Mouse (Mus musculus) adrenal gland, adult 2 months (tissue): ENCODE measurements around the gene Fitm2. TPM values are rescaled to one million over a fixed set of nuclear protein-coding genes. Genes with fewer than 3 reads are reported as not detected.
"Not testable (repeated sequence)": the region's sequence is repeated elsewhere in the genome, so short reads cannot be mapped to it uniquely, and the experiment has no call there.

ENCODE experiments used
- DNase-seq: peaks from one replicate; pipeline ENCODE4 v3.0.0; 2021
- polyA plus RNA-seq: library from polyadenylated mRNA; depleted of rRNA; stranded (reverse); fragments of >200 nt; gene quantifications from 2 replicates; pipeline ENCODE4 v1.2.3, GENCODE M21; 2012
- total RNA-seq, 2 experiments: library from RNA; stranded (reverse); gene quantifications; 2 replicates each; pipeline ENCODE4 v1.2.3; 2021

Fitm2 gene
- total and polyA plus RNA-seq, 3 experiments = 58.7 to 102 (median 88.8) TPM

DNA sequence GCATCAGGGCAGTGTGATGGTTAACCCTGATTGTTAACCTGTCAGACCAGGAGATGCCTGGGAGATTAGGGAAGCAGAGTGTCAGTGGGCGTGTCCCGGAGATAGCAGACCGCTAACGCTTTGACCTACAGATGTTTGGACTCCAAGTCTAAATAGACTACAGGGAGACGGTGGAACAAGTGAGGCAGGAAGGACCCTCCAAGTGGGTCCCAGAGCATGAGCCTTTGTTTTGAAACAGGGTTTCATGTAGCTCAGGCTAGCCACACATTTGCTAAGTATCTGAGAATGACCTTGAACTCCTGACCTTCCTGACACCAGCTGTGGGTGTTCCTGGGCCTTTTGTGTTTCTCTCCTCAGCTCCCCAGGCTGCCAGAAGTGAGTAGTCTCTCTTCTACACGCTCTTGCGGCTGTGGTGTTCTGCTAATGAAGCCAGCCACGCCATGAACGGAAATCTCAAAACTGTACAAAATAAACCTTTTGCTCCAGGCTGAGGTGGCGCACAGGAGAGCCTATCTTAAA is 9.1 kb downstream of the Fitm2 start:
- no peak for DNase-seq

DNA sequence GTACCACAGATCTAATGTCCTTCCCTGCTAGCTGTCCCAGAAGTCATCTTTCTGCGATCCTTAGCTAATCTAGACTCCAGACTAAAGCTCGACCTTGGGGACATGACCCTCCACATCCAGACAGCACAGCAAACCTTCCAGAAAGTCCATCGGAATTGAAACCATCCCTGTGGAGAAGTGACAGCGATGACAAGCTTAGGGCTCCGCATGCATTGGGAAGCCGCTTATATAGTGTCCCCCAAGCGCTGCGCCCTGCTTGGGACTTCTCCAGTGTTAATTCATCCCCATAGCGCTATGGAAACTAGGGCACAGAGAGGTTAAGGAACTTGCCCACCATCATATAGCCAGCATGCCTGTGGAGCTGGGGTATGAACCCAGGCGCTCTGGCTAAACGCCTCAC is 9.6 kb downstream of the Fitm2 start:
- DNase-seq = no peak

DNA sequence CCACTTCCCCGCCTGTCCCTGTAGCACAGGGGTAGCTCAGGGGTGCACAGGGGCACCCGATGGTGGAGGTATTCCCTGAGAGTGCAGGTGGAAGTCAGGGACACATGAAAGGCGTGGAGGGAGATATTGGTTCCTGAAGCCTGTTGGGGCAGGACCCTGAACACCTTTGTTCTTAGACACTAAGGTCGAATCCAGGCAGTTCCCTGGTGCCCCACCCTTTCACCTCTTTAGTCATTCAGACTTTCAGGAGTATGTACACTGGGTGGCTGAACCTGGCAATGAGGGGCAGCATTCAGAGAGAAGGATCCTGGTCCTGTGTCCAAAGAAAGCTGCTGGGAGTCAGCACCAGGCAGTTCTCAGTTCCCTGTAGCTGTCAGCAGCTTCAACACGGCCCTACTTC is 10.0 kb downstream of the Fitm2 start:
- DNase-seq = no peak

DNA sequence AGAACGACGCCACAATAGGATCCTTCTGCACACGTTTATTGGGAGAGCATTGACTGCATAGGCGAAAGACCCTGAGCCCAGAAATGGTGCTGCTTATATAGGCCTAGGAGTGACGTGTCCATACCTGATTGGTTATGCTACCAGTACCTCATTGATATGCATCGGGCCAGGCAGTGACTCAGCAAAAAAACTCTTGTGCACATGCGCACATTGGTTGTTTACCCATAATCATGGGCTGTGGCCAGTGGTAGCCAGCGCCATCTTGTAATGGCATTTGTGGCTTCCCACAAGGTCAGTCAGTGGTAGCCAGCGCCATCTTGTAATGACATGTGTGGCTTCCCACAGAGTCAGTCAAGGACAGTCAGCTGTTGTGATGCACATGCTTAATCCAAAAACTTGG is 11.1 kb downstream of the Fitm2 start:
- not testable (repeated sequence) for DNase-seq

DNA sequence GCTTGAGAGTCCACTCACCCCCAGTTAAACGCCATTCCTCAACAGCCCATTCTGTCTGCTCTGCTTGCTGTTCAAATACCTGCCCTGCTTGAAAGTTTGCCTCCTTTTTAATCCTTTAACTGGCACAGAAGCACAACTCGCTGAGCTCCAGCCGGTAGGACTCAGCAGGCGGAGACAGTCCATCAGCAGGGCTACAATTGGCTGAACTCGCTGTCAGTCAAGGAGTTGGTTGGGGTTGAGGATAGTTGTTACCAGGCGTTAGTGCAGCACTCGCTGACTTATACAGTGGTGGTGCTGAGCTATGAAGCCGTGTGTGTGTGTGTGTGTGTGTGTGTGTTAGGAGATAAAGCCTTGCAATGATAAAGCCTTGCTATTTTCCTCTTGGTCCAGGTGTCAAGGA is 11.8 kb downstream of the Fitm2 start:
- DNase-seq = no peak

DNA sequence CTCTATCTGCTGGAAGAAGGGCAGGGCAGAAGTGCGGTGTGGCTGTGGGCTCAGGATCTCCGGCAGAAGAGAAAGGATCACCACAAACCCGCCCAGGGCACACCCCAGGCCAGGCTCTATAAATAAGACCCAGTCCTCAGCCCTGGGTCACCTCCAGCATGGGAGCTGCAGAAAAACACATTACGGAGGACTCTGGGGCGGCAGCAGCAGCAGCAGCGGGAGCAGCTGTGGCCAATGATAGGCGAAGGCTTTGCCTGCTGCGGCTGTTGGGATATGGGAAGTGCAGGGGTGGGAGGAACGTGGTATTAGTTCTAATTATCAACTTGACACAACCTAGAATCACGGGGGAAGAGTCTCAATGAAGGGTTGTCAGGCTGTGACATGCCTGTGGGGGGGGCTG is 13.0 kb downstream of the Fitm2 start:
- no peak for DNase-seq

DNA sequence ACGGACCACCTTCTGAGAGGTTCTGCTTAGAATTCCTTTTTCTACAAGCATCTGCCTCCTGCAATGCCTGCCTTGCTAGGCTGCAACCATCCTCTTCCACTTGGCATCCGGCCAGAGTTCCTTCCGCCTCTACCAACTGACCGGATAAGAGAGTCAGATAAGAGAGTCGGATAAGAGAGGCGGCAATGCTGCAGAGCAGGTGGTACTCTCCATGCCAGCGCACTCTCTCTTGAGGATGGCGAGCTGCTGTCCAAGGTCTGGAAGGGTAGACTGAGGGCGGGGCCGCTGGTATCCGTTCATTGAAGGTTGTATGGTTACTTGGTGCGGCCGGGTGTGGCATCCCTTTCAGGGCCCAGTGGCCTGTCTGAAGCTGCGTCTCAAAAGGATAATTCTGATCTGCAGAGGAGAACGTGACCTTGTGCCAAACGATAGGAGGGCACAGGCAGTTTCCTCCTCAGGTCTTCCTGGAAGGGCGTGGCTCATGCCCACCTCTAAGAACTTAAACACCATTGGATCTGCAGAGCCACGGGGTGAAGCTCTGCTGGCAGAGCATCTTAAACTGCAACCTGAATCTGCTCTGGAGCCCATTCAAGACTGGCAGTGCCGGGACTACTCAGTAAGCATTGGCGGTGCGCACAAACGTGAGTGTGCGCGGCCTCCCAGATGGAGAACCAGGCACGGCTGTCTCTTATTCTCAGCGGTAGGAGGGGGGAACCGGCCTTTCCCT is 13.7 kb downstream of the Fitm2 start:
- no peak for DNase-seq

DNA sequence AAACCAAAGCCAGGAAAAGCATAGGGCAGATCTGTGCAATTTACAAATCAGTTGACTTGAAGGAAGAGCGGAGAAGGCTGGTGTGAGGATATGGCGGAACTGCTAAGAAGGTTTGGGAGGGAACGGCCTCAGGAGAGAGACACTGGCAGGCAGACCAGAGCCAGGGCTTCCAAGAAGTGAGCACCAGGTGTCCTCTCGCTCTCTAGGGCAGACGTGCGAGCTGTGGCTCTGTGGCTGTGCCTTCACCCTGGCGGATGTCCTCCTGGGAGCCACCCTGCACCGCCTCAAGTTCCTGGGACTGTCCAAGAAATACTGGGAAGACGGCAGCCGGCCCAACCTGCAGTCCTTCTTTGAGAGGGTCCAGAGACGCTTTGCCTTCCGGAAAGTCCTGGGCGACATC is 19.1 kb downstream of the Fitm2 start:
- DNase-seq = no peak

DNA sequence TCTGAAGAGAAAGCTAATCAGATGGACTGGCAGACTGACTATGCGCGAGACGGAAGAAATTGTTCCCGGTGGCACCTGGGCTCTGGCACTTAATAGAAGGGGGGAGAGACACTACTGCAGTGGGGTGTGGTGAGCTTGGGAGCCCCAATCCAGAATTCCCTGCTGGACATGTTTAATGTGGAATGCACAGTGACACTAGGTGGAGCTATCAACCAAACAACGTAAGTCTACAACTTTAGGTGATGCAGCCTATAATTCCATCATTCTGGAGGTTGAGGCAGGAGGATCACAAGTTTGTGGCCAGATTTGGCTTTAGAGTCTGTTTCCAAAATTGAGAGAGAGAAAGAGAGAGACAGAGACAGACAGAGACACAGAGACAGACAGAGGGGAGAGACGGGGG is 19.7 kb downstream of the Fitm2 start:
- DNase-seq = no peak

DNA sequence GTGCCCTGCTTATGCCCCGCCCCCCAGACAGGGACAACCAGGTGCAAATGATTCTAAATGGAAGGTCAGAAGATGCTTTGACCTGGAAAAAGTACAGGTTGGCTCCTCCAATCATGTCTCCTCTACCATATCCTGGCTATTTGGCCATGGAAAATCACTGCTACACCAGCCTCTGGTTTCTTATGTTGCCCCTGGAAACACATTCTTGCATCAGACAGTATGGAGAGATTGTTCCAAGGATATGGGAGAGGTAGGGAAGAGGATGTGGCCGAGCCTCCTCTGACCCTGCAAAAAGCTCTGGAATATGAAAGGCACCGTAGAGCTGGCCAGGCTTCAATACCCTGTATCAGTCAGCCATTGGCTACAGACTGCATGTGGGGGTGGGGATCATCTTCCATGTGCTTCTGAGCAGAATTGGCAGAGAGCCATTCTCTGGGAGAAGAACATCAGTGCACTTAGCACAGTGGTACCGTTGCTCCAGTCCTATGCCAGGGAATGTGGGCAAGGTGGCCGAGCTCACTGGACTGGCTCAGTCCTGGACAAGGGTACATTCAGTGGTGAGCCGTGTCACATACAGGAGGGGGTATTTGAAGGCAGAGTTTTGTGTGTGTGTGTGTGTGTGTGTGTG is 21.6 kb downstream of the Fitm2 start:
- DNase-seq = no peak

DNA sequence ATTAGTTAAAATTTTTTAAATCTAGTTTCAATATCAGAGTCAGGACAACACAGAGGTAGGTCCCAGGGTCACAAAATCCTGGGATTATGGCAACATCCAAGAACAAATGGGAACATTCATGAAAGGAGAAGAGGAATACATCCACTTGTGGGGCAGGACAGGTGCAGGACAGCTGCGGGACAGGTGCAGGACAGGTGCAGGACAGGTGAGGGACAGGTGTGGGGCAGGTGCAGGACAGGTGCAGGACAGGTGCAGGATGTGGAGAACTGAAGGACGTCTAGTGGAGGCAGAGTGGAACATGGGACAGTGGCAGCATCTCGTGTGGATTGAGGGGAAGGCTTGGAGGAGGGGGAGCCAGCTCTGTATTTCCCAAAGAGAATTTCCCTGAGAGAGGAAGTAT is 23.2 kb downstream of the Fitm2 start:
- no peak for DNase-seq

DNA sequence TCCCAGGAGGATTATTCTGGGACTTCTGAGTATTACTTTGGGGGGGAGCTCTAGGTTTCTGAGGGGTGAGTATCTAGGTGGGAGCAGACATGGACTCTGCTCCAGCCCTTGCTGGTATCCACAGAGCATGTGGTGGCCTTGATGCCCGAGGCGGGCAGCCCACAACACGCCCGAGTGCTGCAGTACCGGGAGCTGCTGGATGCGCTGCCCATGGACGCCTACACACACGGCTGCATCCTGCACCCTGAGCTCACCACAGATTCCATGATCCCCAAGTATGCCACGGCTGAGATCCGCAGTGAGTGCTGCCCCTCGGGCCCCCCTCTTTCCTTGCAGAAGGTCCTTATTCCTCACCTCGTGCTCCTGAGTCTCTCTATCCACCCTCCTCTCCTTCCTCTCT is 25.1 kb downstream of the Fitm2 start:
- no peak for DNase-seq

DNA sequence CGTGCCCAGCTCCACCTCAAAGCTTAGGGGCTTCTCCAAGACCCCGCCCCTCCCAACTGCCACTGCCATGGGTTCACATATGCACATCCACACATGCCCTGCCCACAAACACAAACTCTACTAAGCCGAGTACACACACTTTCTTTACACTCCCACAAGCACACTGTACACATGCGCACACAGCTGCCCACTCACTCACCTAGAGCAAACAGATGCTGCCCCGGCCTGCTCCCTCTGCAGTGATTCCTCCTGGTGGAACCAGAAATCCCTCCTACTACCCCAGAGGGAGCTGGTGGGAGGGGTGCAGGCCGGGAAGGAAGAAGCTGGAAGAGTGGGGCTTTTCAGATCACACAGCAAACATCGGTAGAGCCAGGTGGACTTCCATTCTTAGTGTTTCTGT is 28.4 kb downstream of the Fitm2 start:
- no peak for DNase-seq

DNA sequence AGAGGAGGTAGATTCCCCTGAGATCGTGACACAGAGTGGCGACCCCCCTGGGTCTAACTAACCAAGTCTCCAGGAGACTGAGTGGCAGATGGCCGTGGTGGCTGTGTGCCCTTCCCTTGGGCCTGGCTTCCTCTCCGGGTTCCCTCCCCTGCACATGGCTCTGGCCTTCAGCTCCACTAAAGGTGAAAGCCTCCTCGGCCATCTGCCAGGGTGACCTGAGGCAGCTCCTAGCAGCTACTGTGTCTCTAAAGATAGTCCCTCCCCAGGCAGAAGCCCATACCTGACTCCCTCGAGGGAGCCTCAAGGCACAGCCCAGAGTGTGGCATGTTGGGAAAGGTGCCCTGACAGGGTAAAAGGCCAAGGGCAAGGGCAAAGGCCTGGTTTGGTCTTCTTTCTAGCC is 28.9 kb downstream of the Fitm2 start:
- peak; percentile 37 for DNase-seq

DNA sequence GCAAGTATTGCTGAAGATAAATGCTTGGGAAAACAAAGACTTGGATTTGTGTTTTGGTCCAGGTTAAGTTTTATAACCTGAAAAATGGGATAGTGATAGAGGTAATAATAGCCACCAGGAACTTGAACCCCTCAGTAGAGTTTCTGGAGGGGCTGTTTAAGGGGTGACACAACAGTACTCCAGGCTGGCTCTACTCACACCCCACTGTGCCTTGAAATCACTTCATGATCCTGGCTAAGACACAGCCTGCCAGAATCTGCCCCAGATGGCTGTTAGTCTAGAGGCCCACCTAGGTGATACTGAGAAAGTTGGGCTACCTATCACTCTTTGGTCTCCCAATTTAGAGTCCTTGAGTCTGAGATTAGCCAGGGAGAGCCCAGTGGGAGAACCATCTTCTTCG is 32.9 kb downstream of the Fitm2 start:
- no peak for DNase-seq

DNA sequence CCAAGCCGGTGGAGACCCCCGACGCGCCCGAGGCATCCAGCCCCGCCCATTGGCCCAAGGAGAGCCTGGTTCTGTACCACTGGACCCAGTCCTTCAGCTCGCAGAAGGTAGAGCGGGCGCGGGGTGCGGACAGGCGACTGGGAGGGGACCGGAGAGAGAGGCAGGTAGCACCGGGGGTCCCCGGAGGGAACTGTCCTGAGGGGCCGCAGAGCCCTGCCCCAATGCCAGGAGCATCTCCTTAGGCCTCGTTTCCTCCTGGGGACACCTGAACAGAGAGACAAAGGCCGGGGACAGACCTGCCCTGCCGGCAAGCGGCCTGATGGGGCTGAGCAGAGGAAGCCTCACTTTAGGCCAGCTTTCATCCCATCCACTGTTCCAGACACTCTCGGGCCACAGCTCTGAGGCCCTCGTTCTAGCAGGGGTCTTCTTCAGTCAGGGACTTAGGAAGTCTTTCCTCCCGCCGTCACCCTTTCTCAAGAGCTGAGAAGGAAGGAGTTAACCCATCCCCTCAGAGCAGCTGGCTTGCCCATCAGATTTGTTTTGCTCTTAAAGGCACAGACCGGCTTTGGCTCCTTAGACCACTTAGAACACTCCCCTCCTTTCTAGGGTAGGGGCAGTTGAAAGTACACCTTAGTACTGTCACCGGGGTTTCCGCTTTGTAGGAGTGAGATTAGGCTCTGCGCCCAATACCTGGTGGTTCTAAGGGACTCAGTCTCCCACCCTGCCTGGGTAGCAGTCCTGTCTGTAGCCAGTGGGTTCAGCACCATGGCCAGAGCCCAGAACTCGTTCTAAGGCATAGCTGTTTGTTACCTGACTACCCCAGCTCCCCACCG is 33.6 kb downstream of the Fitm2 start:
- peak; percentile 45 for DNase-seq

DNA sequence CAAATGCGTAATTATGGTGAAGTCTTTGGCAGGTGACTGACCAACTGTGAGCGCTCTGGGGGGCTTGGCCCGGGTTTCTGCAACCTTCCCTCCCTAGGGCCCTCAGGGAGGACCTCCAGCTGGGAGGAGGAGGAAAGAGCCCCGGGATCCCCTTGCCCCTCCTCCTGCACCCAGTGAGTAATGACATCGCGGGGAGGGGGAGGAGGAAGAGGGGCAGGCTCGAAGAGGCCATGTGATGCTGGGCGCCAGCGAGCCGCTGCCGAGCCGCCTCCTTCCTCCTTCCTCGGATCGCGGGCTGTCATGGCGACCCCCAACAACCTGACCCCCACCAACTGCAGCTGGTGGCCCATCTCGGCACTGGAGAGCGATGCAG is 34.2 kb downstream of the Fitm2 start, which contains the start of gene Gdap1l1:
Gene Gdap1l1 (plus strand): TSS at position 231 of the 373 bp plus-strand sequence.
- DNase-seq = peak; percentile 61

DNA sequence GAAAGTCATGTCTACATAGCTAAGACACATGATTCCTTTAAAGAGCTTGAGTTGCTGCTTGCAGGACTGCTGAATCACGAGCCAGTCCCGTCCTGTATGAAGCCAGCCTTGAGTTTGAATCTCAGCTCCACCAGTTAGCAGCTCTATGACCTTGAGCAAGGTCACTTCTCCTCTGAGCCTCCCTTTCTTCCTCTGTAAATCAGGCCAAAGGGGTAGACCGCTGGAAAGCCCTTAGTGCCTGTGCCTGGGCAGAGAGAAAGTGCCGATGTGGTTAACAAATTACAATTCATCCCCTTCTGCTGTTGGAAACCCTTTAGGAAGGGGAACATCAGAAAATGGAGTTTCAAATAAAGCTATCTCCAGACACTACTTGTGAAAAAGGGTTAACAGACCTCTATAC is 34.6 kb downstream of the Fitm2 start:
- no peak for DNase-seq

DNA sequence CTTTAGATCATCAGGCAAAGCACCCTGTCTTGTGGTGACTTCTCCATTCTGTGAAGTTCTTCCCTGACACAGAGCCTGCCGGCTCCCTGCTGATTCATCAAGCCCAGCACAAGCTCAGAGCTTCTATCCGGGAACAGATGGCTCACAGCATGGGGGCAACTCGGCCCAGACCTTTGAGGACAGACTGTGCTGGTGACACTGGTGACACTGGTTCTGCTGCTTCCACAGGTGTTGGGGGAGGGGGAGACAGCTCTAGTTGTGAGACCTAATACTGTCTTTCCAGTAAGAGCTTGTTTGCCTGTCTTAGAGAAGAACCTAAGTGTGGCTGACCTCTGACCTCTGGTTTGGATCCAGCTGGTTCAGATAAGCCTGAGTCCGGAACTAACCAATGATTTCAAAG is 38.5 kb downstream of the Fitm2 start:
- DNase-seq = no peak

DNA sequence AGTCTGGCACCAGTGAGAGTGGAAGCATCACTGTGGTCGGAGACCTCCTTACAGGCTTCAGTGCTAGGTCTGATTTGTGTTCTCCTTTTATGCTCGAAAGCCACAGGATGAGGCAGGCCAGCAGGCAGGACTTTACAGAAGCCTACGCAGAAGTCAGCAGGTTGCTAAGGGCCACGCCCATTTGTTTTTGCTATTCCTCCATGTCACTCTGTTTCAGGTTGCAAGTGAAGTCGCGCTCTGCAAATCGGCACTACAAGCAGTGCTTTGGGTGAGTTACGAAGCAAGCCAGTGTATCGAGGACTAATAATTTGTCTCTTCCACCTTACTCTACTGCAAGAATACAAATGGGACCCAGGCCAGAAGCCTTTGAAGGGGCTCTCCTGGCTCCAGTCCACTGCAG is 41.1 kb downstream of the Fitm2 start:
- no peak for DNase-seq

DNA sequence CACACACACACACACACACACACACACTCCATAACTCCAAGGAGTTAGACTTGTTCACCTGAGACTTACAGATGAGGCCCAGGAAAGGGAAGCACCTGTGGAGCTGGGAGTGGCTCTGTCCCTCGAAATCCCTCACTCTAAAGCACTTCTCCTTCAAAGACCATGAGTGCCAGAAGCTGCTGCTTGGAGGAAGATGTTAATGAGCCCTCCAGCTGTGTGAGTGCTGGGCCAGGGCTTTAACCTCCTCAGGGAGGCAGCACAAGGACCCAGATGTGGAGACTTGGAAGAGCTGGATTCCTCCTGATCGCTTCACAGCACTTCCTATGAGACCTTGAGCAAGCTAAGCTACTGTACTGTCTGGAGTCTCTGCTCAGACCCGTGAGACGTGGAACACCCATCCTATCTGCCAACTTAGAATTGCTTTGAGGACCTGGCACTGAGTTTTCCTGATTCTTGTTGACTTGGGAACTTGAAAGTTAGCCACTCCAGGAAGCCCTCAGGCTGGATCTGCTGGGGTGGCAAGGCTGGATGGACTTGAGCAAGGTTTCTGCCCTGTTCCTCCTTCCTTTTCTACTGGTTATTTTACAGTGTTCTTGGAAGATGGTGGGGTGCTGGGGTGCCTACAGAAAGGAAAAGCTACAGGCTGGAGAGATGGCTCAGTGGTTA is 44.0 kb downstream of the Fitm2 start:
- no peak for DNase-seq

DNA sequence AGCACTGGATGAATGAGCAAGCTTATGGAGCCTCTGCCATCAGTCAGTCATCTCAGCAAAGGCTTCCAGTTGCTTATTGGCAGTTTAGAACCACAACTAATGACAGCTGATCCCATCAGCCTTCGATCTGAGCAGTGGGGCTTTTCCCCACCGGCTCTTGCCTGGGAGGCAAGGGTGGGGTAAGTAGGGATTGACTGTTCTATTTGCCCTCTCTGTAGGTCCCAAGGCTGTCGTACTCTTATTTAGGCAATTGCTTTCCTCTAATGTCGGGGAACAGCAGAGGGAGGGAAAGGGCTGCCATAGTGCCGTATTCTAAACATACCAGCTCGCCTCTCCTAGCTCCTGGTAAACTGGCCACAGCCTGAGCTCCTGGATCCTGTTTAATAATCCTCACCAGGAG is 47.8 kb downstream of the Fitm2 start, which contains the start of gene Oser1:
Gene Oser1 (minus strand): TSS at position 101 of the 400 bp plus-strand sequence.
- DNase-seq = no peak
